Mouse (Mus musculus) ovary, postnatal 14 days (tissue): ENCODE data around the gene Cmip.

ENCODE experiments used
- DNase-seq: peaks from one replicate; pipeline ENCODE4 v3.0.0; 2022; ENCODE audit warnings: low spot score

The Cmip gene

DNA sequence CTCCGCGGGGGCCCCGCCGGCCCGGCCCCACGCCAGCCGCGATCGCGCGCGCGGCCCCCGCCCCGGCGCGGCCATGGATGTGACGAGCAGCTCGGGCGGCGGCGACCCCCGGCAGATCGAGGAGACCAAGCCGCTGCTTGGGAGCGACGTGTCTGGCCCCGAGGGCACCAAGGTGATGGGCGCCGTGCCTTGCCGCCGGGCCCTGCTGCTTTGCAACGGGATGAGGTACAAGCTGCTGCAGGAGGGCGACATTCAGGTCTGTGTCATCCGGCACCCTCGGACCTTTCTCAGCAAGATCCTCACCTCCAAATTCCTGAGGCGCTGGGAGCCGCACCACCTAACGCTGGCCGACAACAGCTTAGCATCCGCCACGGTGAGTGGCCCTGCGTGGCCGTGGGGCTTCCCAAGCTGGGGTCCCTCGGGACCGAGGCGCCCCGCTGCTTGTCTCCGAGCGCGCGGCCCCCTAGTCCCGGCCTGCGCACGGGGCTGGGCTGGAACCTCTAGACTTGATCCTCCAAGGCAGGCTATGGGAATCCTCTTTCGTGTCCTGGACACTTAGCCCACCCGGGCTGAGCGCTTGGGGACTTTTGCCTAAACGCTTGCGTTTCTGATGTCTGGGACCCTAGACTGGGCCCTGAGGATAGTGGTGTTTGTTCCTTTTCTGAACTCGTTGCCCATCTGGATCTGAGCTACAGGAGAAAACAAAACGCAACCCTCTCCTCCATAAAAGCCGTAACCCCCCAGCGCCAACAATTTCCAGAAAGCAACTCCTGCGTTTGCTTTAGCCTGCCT lies at the start of gene Cmip:
Gene Cmip, plus strand, starts transcription at position 36 of the 792 bp plus-strand sequence.
- DNase-seq, result no peak

DNA sequence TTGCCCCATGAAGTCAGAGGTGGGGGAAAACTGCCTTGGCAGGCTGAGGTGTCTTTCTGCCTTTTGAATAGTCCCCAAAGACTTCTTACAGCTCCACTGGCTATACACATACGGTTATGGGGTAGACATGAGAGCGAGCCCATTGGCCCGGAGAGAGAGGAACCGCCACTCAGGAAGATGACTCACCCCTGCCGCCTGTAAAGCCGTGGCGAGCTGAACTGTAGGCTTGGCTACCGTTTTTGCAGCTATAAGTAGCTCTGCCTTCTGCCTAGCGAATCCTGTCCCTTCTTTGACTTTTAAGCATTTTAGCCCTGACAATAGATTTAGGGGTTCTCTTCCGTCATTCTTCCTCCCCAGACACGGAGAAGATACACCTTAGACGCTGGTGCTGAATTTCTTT lies 47.7 kb upstream of the Cmip start:
- DNase-seq, result no peak

DNA sequence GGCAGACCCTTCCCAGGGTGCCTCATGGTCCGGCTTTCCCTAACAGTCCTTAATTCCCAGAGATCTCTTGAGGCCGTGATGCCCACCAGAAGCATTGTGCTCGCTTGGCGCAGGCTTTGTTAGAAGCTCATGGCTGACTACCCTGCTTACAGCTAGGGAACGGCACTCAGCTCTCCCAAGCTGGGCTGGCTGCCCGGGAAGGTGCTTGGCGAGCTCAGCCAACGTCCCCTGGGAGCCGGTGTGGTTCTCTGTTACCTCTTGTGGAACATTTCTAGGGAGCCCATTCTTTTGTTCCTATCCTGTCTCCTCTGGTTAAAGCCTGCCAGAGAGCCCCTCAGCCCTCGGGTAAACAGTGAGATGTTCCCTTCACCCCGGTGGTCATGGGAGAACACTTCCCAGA lies 44.8 kb upstream of the Cmip start:
- no peak for DNase-seq

- DNase-seq, result no peak
These were observed 39.1 kb upstream of the Cmip start for GRCm38 (mm10) chr8:117217724-117218123.

- DNase-seq, result no peak
These were observed 34.5 kb upstream of the Cmip start for GRCm38 (mm10) chr8:117222396-117222795.

DNA sequence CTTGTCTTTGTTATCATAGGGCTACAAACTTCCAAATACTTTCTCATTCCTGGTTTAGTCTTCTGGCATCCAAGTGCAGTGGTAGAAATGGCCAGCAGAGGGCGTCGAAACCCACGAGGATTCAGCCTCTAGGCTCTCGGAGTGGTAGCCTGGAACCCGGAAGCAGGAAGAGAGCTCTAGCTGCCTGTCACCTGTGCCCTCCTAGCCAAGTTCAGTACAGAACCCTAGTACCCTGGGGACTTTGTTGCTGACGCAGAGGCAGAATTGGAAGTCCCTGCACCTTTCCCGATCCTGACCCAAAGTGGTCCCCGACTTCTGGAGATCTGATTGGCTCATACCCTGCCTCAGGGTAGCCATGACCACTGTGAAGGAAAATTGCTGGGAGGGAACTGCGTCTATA lies 32.2 kb upstream of the Cmip start:
- DNase-seq, result peak; percentile 84

DNA sequence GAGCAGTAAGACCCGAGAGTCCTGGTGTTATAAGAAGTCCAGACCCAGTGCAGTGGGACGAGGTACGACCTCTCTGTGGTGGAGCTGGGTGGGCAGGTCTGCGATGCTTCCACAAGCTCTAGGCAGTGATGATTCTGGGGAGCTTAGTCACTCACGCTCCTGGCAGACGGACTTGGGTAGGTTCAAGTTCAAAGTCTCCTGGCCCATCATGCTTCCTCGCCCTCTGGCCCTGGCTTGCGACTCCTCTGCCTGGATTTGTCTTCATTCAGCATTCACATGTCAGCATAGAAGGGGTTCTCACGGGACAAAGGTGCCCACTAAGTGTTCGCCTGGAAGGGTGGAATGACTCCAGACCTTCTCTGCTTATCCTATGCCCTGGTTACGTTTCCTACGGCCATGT lies 30.6 kb upstream of the Cmip start:
- no peak for DNase-seq

DNA sequence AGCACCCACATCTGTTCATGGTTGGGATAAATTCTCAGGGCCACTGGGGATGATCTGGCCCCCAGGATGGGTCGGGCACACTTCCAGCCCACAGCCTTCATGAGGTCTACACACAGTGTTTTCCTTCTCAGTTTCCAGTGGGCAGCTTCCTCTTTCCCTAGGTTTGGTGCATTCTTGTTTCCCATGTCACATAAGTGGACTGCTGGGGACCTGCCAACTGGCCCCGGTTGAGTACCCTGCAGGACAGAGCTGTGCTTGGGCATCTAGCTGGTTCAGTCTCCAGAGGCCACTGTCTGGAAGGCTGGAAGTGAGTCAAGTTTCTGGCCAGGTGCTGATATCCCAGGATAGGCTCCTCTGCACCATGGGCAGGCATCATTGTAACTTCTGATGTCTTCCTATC lies 29.5 kb upstream of the Cmip start:
- DNase-seq, result no peak

- no peak for DNase-seq
These were observed 23.7 kb upstream of the Cmip start for GRCm38 (mm10) chr8:117233199-117233598.

GRCm38 (mm10) chr8:117236531-117236930 lies 20.3 kb upstream of the Cmip start:
- DNase-seq, result no peak

DNA sequence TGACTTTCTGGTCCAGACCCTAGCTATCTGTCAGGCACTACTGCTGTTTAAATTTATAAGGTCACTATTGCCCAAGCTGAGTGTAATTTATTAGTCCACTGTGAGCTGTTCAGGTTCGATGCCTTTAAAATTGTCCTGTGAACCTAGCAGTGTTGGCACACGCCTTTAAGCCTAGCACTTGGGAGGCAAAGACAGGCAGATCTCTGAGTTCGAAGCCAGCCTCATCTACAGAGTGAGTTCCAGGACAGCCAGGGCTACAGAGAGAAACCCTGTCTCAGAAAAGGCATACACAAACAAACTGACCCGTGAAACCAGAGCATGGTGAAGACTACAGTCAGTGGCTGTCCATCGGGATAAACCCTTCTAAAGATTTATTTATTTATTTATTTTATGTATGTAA lies 16.5 kb upstream of the Cmip start:
- DNase-seq, result no peak

- no peak for DNase-seq
These were observed 15.9 kb upstream of the Cmip start for GRCm38 (mm10) chr8:117240841-117241494.

DNA sequence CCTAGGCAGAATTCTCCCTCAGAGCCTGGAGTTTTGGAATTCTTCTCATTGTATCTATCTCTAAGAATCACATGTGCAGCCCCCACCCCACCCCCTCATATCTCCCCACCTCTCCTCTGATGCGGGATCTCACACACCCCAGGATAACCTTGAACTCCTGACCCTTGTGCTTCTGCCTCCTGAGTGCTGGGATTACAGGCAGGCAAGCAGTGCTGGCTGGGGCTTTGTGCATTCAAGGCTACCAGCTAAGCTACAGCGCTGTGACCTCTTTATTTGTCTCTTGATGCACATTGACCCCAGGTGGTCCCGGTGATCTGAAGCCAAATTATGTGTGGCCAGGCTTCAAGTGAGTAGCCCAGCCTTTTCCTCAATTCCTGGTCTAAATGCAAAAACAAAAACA lies 15.0 kb upstream of the Cmip start:
- DNase-seq, result no peak

- no peak for DNase-seq
These were observed 14.6 kb upstream of the Cmip start for GRCm38 (mm10) chr8:117242286-117242685.

- DNase-seq, result no peak
These were observed 12.3 kb upstream of the Cmip start for GRCm38 (mm10) chr8:117244601-117245000.

DNA sequence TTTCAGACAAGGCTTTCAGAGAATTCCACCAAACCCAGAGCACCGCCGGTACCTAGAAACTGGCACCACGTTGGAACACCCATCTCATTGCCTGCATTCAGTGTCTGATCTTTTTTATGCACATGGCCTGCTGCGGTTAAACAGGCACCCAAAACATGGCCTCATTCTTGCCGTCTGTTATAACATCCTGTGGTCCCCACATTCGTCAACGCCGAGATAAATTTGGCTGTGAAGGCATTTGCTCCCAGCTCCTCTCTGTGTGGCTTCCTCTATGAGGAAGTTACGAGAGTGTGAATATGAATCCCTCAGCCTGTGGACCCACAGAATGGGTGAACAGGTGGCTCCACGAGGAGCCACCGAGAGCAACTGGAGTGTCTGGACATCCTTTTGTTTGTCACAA lies 8.5 kb upstream of the Cmip start:
- DNase-seq, result no peak

DNA sequence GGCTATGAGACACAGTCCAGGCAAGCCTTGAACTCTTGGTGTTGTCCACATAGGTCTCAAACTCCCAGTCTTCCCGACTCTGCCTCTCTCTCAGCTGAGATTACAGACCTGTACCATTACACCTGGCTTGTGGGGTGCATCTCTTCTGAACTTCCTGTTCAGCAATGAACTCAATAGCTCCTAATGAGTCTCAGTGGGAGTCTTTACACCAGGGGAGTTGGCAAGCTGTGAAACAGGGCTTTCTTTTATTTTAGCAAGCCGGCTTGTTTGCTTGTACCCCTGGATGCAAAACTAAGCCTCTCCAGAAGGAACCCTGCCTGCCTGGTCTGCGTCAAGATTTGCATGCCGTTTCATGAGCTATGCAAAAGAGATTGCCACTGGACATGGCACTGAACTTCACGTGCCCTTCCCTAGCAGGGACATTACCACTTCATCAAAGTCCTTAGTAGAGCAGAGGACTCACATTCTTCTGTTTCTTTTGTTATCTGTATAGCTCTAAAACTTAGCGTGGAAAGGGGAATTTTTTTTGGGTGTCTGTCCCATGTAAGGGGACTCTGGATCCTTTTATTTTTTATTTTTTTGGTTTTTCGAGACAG lies 5.7 kb upstream of the Cmip start:
- no peak for DNase-seq

DNA sequence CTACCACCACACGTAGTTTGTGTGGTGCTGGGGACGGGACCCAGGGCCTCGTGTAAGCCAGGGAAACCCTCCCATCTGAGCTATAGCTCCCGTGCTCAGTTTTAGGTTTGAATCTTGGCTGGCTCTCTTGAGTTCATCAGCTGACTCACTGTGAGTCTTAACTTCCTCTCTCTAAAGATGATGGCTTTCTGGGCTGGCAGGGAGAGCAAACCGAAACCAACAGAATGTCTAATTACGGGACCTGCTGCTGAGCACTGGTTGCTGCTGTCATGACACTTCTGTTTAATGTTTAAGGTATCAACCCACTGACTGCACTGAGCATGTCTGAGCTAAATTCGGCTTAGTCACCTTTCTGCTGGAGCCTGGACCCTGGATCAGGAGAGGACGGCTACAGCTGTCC lies 4.2 kb upstream of the Cmip start:
- DNase-seq, result no peak

DNA sequence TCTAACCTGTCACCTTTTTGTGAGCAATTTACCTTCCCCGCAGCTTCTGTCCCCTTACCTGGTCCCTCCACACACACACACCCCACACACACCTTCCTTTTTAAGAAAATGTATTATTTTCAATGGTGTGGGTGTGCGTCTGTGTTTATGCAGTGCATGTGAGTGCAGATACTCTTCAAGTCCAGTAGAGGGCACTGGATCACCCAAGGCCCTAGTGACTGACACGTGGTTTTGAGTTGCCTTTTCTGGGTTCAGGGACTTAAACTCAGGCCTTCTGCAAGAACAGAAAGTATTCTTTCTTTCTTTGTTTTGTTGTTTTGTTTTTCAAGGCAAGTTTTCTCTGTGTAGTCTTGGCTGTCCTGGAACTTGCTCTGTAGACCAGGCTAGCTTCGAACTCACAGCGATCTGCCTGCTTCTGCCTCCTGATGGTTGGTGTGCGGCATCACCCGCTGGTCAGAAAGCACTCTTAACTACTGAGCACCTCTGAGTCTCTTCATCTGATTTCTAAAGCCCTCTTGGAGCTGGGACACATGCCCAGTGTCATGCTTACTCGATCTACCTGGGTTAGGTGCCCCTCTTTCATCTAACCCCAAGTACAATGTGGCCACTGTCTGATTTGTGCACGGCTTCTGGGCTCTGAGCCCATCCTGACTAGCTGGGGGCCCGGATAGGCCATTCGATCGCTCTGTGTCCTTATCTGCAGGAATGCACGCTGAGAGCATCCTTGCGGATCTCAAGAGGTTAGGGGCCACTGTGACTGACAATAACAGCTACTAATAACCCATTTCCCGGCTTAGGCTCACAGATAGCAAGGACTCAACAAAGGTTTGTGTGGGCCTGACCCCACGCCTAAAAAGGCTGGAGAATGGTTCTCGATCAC lies 3.2 kb upstream of the Cmip start:
- DNase-seq, result no peak

GRCm38 (mm10) chr8:117254496-117254895 lies 2.4 kb upstream of the Cmip start:
- DNase-seq, result no peak

DNA sequence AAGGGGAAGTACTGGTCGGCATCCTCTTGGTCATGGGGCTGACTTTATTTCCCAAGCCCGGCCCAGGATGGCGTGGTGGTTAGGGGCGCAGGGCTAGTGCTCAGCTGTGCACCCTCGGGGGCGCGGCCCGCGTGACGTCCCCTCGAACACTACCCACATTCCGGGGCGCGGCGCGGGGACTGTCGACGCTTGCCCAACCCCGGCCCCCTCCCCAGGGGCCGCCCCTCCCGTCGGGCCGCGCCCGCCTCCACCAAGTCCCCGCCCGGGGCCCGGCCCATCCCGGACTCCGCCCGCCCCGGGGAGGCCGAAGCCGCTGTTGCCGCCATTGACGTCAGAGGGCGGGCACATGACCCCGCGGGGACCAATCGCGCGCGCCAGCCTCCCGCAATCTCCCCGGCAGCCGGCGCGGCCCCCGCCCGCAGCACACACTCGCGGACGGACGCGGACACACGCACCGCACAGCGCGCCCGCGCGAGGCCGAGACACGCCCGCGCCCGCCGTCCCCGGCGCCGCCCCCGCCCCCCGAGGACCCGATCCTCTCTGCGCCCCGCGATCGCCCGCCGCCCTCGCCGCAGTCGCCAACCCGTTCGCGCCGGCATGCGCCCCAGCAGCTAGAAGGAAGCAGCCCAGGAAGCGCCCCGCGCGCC lies 449 bp upstream of the Cmip start:
- DNase-seq, result peak; percentile 92
